Mouse (Mus musculus): Measurements from ENCODE around the gene Thap7.

Thap7 gene

DNA sequence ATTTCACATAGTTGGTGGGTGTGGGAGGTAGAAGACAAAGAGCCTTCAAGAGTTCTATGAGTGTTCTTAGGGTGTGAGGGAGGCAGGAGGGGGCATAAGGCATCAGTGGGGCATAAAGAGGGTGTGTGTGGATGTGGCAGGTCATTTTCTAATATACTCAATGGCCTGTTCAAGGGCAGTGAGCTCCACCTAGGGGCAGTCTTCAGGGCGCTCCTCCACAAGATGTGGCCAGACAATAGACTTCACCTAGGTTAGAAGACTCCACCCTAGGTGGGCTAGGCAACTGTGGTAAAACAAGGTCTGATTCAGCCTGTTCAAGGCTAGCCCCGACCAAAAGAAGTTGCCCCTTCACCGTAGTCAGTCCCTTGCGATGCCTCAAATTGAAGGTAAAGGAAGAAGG, 1.3 kb upstream of the Thap7 start:
- WGBS: 62% methylated on average over 4 of the region's 4 CpGs

DNA sequence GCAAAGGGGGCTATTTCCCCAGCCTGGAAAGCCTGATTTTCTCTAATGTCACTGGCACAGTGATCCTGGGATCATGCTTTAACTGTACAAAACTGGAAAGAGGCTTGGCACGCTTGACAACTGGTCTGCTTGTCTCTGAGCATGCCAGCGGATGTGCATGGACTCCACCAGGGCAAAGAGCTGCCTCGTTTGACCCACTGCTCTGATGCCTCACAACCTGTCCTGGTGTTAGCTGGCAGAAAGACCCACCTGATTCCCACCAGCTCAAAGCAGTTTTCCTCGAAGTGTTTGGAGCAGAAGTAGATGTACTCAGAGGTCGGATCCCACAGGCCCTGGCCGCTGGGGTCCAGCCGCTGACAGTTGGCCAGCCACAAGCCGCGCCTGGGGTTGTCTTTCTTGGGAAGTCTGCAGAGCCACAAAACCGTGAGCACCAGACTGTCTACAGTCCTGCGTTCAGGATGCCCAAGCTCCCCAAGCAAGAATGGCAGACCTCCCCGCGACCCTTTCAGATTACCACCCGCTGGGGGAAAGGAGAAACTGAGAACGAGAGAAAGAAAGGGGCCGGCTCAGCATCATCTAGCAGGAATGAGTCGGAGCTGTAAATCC, 852 bp downstream of the Thap7 start:
- WGBS: 10% methylated on average over 17 of the region's 17 CpGs

DNA sequence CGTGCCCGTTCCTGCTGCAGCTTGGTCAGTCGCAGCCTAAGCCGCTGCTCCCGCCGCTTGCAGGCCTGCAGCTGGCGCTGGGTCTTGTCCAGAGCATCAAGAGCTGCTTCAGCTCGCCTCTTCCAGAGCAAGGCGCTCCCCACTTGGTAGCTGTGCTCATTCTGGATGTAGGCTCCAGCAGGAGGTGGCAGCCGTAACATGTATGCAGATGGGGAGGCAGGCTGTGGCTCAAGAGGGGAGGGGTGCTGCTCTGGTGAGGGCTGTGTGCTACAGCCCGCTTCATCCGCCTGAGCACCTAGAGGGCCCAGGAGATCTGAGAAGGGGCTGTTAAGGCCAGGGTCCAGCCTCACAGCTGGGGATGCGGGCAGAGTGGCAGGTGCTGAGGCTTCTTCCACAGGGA, 2.7 kb downstream of the Thap7 start:
- 69% methylated on average over 13 of the region's 13 CpGs for WGBS

DNA sequence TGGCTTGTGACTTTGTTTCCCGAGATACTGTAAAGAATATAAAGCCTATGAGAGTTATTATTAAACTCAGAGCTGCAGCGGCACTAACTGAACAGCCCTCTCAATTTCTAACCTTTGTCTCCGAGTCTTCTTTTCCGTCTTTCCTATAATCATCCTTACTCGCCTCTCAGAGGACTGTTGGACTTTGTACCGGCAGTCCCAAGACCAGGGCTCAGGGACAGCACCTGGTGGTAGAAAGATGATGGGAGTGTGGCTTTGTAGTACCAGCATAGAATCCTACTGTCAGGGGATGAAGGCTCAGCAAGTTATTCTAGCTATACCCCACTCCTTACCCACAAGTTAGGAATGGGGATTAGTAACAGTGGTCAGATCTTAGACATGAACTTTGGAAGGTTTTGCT, 4.7 kb downstream of the Thap7 start:
- 88% methylated on average over 6 of the region's 6 CpGs for WGBS

DNA sequence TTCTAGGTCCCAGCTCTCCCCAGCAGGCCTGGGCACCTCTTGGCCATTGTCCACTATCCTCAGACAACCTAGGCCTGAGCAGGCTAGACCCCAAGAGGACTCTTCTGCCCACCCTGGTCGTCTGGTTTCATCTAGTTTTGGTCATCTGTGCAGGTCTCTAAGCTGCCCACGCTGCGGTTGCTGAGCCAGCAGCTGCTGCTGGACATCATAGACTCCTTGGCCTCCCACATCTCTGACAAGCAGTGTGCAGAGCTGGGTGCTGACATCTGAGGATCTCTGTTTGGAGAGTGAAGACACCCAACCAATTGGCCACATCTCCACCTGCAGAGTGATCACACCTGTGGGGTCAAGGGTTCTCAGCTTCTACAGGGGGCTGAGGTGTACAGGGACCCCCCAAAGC, 5.4 kb downstream of the Thap7 start:
- 58% methylated on average over 3 of the region's 3 CpGs for WGBS

DNA sequence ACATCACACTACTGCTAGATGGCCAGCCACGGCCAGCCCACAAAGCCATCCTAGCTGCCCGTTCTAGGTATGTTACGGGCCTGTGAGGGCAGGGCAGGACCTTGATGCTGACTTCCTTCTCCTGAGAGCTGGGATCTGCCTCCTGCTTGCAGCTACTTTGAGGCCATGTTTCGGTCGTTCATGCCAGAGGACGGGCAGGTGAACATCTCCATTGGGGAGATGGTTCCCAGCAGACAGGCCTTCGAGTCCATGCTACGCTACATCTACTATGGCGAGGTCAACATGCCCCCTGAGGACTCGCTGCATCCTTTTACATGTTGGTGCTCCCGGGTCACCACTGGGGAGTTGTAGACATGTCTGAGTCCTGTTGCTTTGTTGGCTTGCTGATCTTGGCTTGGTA, 6.8 kb downstream of the Thap7 start:
- WGBS: 93% methylated on average over 11 of the region's 11 CpGs

DNA sequence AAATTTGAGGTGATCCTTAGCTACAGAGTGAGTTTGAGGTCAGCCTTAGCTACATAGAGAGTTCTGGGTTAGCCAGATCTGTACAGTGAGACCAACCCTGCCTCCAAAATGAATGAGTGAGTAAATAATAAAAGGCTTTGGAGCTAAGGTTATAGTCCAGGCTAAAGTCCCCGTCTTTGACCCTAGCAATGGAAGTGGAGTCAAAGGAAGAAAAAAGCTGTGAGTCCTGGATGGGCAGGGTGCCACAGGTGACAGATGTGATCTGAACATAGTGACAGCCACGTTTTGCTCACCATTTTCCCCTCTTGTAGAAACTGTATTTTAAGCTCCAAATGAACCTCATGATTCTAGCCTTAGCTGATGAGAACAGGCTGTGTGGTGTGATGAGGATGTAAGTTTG, 12.0 kb downstream of the Thap7 start:
- 67% methylated on average over 2 of the region's 2 CpGs for WGBS

DNA sequence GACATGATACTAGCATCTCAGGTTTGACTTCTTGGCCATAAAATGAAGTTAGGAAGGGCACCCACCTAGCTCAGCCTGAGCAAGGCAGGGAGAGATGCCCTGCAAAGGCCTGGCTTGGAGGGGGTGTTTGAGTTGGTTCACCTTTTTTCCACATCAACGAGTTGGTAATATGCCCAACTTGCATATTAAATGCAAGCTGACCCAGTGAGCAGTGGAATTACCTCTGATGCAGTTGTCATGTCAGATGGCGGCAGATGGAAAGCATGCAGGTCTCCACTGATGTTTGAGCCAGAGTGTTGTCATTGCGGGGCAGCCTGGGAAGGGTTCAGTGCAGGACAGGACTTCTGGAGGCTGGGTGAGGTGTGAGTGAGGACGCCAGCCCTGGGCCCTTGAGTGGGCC, 19.5 kb downstream of the Thap7 start:
- 89% methylated on average over 4 of the region's 4 CpGs for WGBS

DNA sequence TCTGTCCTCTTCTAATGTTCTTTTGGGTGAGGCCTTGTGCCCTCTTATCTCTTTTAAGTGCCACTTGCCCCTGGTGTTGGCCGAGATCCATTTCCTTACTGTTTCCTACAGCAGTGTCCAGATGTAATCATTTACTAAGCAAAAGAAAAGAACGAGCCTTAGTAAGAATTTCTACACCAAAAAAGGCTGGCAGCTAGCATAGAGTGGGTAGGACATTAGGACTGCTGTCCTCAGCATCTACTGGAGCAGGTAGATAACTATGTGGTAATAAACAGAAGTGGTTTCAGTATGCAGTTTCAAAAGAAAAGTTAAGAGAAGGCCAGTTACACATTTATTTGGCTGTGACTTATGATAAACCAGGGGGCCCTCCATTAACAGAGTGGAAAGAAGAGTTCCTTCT, 20.2 kb downstream of the Thap7 start:
- WGBS: 74% methylated on average over 2 of the region's 2 CpGs

DNA sequence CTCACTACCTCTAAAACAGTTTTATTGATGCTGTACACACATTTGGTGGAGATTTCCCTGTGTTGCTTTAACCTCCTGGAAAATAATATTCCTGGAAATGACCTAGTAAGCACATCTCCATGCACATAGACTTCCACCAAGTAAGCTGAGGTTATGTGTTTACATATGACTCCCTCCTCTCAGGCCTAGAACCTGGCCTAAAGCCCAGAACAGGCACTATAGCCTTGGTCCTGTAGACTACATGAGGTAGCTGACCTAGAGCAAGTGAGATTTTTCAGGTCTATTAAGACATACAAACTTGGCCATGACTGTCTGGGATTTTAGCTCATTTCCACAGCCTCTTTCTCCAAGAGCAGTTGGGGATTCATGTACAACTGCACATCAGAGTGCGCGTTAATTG, 20.8 kb downstream of the Thap7 start:
- WGBS: 95% methylated on average over 2 of the region's 2 CpGs

DNA sequence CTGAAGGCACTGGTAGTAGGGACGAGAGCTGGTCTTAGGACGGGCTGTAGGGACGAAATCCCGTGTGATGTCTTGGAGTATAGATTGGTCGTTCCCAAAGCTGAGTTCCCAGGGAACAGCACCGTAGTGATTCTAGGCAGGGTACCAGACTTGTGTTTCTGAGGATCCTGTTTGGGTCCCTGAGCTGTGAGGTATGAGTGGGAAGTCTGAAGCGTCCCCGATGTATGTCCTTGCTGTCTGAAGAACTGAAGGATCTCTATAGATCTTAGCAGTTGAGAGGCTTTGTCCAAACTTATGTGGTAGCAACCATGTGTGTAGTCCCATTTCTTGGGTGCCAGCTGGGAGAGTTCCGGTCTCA, 21.7 kb downstream of the Thap7 start:
- WGBS: 2% methylated on average over 9 of the region's 9 CpGs

DNA sequence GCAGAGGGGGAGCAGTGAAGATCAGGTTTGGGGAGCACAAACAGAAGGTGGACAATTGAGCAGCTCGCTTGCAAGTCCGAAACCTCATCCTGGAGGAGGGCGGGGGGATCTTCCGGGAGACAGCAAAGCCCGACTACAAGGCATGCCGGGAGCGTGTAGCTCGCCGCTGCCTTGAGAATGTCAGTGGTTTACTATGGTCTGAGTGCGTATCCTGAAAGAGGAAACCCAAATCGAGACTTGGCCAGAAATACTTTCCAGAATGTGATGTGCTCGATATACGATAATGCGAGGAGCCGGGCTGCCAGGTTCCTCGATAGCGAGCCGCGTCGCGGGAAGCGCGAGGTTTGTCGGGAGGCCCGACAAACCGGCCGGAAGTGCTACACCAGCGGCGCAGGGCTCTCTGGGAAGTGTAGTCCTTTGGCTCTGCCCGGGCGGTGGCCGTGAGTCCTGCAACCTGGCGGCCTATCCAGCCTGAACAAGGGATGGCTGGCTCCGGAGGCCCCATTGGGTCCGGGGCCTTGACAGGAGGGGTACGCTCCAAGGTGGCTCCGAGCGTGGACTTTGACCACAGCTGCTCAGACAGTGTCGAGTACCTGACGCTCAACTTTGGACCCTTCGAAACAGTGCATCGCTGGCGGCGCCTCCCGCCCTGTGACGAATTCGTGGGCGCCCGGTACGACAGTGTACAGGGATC, 22.2 kb downstream of the Thap7 start, which contains the start of gene Lztr1:
Lztr1 (plus strand) TSS at position 143 of the 694 bp plus-strand sequence.
- WGBS: under 1% methylated on average over 50 of the region's 50 CpGs

DNA sequence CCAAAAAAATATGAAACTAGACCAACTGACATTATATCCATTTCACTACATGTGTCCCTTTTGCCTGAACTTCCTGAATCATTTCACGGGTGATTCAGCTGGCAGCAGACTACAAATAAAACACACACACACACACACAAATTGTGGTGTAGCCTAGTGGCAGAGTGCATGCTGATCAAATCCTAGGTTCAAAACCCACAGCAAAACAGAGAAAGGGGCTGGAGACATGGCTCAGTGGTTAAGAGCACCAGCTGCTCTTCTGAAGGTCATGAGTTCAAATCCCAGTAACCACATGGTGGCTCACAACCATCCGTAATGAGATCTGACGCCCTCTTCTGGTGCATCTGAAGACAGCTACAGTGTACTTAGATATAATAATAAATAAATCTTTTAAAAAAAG, 22.9 kb downstream of the Thap7 start:
- WGBS: 11% methylated on average over 3 of the region's 3 CpGs

DNA sequence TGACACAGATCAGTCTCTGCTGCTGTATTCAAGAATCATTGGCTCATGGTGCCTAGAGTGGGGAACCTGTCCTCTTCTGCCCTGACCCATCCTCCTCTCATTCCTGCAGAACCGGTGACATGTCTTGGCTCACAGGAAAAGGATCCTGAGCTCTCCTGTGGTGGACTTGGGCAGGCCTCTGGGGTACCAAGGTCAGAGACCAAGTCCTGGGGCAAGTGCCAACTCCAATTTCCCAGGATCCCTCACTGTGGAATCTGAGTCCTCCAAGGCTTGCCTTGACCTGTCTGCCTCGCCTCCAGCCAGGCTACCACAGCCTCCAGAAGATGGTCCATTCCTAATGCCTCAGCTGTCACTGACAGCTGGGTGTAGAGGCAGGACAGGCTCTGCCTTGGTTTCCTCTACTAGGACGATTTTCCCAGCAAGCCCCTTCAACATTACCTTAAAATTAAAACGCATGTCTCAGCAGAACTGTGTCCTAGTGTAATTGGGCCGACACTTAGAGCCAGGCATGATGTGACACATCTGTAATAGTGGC, 23.9 kb downstream of the Thap7 start:
- WGBS: 86% methylated on average over 5 of the region's 5 CpGs

DNA sequence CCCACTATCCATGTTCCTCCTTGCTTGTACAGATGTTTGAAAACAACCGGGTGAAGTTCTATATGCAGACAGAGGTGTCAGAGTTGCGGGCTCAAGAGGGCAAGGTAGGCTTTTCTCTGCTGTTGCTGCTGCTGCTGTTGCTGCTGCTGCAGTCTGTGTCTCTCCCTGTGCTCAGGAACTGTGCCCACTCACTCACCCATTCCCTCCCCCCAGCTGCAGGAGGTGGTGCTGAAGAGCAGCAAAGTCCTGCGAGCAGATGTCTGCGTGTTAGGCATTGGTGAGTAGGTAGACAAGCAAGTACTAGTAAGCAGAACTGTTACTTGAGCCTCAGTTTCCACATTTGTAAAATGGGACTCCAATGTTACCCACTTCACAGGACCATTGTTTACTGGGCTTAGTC, 28.3 kb downstream of the Thap7 start:
- 60% methylated on average over 4 of the region's 4 CpGs for WGBS

DNA sequence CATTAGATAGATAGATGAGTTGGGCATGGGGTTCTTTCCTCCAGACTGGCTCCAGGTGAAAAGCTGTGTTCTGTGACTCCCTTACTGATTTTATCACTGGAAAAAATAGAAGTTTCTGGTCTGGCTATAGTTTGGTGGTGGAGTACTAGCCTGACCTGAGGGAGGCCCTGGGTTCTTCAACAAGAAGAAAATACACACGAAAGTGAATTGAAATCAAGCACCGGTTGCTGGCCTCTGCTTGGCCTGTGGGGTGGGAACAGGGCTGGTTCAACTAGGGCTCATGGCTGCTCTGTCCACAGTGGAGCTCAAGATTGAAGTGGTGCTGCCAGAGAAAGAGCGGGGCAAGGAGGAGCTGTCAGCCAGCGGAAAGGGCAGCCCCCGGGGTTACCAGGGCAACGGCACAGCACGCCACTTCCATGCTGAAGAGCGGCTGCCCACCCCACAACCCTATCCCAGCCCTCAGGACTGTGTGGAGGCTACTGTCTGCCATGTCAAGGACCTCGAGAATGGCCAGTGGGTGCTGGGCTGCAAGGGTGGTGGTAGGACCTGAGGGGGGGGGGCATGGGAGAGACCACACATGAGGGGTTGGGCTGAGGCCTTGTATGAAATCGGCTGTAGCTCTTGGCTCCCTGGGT, 31.6 kb downstream of the Thap7 start:
- WGBS: 48% methylated on average over 10 of the region's 10 CpGs

DNA sequence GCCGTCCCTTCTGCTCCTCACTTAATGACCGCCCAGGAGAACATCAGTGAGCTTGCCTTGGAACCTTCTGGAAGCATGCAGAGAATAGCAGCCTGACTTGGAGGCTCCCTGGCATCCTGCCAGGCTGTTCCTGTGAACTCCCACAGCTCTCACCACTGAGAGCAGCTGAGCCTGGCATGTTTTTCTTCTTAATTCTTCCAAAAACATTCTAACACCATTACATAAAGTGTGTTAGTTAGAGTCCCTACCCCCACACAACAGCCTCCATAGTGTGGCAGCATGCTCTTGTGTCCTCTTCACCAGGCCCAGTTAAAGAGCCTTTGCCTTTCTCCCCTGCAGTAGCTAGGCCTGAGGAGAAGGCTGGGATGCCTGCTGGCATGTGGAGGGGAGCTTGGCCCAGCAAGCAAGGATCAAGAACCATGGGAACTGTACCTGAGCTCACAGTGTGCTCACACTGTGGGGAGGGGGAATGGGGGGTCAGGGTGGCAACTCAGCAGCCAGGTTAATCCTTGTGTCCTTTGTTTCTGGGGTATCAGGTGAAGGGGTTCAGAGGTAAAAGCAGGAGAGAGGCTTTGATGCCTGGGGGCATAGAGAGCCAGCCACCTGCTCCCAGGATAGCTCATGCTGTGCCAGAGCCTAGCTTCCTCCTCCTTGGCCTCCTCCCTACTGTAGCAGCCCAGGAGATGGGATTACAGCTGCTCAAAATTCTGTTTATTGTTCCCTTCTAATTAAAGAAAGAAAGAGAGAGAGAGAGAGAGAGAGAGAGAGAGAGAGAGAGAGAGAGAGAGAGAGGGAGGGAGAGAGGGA, 34.2 kb downstream of the Thap7 start:
- 10% methylated on average over 2 of the region's 2 CpGs for WGBS

DNA sequence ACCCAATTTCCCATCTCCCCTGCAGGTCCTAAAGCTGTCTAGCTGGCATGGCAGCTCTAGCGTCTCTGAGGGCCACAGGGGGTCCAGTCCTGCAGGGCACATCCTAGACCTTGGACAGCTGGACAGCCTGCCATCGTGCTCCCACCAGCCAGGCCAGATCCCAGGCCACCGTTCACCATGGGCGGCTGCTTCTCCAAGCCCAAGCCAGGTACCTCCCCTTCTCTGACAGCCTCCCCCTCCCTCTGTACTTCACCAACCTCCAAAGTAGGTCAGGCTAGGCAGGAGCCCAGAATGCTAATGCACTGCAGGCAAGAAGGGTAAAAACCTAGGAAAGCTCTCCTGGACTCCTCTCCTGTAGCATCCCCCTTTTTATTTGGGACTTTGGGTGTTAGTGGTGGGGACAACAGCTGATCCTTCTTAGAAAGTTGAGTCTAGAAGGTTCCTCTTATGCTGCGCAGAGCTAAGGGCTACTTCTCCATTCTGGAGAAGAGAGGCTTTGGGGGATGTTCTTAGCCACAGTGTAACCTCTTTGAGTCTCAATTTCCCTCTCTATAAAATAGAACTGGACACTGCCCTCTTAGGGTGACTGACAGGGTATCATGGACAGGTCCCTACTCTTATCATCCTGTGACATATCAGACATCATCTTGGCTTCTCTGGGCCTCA, 38.9 kb downstream of the Thap7 start:
- 55% methylated on average over 5 of the region's 5 CpGs for WGBS

DNA sequence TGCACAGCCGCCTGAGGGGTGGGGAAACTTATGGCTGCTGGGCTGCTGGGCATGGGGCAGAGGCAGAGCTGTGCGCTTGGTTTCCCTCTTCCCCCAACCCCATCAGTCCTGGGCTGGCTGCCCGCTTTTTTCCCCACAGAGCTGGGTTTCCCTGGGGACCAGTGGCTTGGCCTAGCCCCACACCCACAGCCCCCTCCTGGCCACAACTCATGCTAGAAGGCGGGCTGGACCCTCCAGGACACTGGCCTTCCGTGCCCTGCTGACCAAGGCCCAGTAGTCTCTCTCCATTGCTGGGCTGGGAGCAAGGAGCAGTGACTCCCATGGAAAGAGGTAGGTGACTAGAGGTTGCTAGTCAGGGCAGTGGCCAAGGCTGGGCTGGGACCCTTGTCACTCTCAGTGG, 39.8 kb downstream of the Thap7 start:
- 78% methylated on average over 5 of the region's 5 CpGs for WGBS

DNA sequence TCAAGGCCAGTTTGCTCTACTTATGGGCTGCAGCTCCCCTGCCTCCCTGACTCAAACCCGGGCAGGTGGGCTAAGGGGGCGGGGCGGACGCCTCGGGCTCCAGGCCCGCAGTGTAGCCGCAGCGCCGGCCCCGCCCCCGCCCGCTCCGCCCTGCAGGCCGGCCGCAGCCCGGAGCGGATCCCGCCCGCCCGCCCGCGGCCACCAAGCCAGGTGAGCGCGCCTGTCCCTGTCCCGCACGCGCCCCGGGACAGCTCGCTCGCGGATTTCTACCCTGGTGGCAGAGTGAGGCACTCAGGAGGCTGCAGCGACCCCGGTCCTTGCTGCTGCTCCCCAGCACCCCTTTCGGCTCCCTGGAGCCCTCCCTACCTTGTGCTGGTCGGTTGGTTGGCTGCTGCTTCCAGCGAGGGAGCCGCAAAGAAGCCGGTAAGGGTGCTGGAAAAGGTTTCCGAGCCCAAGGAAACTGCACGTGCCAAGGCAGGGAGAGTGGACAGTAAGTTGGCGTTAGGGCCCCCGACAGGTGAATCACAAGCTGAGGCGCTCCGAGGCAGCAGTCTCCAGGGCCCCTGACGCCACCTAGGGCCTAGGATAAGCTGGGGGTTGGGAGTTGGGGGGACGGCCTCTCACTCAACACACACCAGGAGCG, 41.3 kb downstream of the Thap7 start, which contains the start of gene Aifm3:
Aifm3 (plus strand) TSS at position 143 of the 643 bp plus-strand sequence.
- 3% methylated on average over 47 of the region's 47 CpGs for WGBS

All from cerebral cortex, adult 2 months (tissue).